Mouse (Mus musculus) common myeloid progenitor, adult 5-6 weeks (primary cell): ENCODE measurements around the gene Snx3. TPM values are rescaled to one million over a fixed set of nuclear protein-coding genes. Genes with fewer than 3 reads are reported as not detected.

ENCODE experiments used
- ATAC-seq: replicated peaks from 2 replicates; pipeline ENCODE4 v1.8.0; 2016; ENCODE audit warnings: low read depth, mild to moderate bottlenecking, moderate TSS enrichment, inconsistent platforms; ENCODE audit not compliant: poor library complexity, severe bottlenecking
- total RNA-seq: library from RNA; stranded (forward); fragments of 200-1000, 187-1606 nt; gene quantifications from 2 replicates; pipeline ENCODE4 v1.2.3, GENCODE M21; 2017

Snx3 gene
- total RNA-seq, 1 experiment from 2014 or later, result 119 TPM

GRCm38 (mm10) chr10:42572971-42573370, 71.1 kb downstream of the Snx3 start:
- ATAC-seq, result no peak

DNA sequence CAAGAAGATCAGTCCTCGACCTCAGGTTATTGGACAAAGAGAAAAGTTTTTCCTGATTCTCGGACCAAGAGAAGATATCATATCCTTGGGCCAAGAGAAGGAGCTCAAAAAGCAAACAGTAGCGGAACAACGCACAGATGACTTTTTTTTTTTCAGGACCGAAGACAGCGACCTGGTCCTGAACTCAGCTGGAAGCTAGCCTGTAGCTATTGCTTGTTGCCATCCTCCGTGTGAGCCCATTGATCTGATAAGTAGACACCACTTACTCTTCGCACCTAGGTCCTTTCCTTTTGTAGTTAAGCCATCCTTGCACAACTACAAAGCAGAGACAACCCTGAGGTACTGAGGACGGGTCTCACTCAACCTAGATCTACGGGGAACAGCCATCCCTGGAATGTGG, 72.8 kb downstream of the Snx3 start:
- 0 out of 2 replicates have a peak, but pooled peaks have one; percentile 59 for ATAC-seq

- no peak for ATAC-seq
Observed at GRCm38 (mm10) chr10:42577525-42578280, 75.9 kb downstream of the Snx3 start.

DNA sequence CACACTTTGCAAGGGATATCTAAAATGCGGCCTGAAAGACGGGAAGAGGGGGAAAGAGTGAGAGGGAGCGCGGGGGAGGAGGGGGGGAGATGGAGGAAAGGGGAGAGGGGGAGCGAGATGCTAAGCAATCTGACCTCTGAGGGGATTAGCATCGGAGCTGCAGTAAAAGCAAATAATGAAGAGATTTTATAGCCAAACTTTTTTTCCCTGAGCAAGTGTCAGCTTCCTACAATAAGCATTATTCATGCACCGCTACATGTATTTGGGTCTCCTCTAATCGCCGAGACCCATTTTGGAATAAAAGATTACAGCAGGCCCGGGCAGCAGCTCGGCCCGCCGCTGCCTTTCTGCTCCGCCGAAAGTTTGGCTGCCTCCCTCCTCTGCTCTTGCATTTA, 76.4 kb downstream of the Snx3 start:
- no peak for ATAC-seq

DNA sequence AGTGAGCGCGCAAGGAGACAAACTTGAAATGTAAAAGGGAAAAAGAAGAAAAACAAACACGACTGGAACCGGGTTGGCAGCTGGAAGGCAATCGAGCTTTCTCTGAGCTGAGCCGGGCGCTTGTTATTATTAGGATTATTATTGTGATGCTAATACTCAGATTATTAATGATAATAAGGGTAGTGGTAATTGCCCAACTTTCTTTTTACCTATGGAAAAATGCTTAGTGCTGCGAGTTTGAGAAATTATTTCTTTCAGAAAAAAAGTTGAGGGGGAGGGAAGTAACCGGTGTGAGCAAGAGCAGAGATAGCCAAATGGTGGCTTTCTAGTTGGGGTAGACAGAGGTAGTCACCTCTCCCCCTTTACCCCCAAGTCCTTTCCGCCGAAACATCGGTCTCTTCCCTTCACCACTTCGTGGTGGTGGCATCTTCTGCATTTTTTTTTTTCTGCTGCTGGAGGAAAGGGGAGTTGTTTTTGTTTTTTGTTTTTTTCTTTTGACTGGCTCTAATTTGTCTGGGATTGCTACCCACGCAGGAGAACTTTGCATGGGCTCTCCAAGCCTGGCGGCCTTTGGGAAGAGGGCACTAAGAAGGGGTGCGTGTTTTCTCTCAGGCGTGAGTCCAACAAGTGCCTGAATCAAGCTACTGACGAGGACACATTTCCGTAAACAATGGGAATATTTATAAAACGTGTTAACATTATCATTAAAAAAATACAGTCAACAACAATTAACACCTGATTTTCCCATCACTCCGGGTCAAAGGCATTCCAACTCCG, 77.1 kb downstream of the Snx3 start:
- no peak for ATAC-seq

- ATAC-seq, result no peak
Observed at GRCm38 (mm10) chr10:42579475-42580130, 77.8 kb downstream of the Snx3 start.

DNA sequence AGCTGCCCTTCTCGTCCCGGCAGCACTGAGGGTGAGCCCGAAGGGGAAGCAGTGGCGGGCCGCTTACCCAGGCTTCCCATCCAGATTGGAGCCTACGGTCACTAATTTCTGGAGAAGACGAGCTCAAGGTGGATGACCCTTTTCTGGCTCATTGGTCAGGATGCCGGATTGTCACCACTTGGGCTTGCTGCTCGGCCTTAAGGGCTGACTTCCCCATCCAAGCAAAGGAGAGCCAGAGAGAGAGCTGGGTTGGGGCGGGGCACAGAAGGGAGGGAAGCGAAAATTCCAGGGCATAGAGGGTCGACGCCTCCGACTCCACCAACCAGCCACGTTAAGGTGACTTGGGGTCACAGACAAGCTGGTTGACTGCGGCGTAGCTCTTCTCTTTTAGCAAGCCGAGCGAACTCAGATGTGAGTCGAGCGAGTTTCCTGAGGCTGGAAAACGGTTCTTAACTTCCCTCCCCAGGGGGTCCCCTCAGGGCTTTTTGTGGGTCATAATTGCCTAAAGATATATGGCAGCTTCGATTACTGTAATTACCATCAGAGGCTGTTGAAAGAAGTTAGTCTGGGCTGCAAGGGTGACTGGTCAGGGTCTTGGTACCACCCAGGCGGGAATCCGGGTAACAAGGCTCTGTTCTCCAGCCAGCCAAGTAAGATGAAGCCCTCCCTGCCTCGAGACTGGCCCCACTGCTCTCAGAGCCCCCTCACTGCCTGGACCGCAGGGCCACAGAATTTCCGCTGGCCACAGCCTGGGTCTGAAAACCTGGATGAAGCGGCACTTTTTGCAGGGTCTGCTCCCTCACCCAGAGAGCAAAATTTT, 78.5 kb downstream of the Snx3 start:
- 0 out of 2 replicates have a peak, but pooled peaks have one; percentile 12 for ATAC-seq

- no peak for ATAC-seq
Observed at GRCm38 (mm10) chr10:42580951-42581277, 79.1 kb downstream of the Snx3 start.

DNA sequence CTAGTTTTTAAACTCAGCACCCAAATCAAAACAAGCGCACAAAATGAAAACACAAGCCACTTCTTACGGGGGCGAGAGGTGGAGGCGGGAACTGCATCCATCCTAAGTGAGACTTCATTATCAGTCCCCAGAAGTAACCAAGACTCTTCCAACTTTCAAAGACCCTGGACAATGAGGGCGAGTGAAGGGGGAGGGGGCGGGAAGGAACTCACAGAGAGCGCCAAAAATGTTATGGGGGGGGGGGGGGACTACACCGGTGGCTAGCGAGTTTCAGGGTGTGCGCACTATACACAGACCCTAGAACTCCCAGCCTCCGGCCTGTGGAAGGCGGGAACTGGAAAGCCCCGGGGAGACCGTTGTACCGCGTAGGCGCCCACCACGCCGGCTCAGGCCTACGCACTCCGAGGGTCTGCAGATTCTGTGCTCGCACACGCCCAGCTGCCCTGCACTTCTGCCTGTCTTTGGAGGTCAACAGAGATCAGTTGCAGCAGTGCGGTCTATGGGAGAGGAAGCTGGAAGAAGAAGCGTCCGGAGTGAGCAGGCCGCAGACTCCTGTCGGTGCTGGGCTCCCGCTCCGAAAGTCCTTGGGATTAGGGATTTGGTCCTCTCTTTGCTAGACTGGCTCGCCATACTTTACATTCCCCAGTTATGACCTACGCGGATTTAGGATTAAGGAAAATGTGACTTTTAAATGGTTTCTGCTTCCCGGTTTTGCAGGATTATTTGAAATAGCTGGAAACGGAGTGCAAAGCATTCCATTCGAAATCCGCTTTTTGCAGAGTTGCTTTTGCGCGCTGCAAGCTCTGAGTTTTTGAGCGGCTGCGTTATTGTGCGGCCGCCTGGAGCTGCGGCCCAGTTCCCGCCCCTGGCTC, 80.1 kb downstream of the Snx3 start:
- ATAC-seq, result no peak

DNA sequence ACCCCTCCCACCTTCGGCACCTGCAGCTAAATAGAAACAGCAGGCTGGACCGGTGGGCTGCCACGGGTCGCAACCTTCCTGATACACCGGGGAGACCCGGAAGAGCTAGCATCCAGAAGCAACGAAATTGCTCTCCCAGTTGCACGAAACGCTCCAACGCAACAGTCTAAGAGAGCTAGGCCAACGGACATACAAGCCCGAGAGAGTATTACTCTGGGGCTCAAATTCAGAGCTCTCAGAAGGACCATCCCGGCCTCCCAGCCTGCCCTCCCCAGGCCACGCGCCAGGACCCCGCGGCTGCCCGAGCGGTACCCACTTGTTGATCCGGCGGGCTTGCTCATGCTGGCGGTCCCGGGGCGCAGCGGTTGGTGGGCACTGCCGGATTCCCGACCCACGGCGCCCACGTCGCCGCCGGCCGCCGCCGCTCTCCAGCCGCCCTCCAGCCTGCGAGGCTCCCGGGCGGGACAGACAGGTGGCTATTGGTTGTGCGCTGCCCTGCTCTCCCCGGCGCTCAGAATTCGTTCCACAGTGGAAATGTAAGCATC, 80.8 kb downstream of the Snx3 start:
- no peak for ATAC-seq

GRCm38 (mm10) chr10:42583157-42583872, 81.5 kb downstream of the Snx3 start, which contains the start of the genes Nr2e1 and Ostm1:
TSS of gene Nr2e1 (minus strand) at chr10:42583632.
TSS of gene Ostm1 (plus strand) at chr10:42583822.
- no peak for ATAC-seq

DNA sequence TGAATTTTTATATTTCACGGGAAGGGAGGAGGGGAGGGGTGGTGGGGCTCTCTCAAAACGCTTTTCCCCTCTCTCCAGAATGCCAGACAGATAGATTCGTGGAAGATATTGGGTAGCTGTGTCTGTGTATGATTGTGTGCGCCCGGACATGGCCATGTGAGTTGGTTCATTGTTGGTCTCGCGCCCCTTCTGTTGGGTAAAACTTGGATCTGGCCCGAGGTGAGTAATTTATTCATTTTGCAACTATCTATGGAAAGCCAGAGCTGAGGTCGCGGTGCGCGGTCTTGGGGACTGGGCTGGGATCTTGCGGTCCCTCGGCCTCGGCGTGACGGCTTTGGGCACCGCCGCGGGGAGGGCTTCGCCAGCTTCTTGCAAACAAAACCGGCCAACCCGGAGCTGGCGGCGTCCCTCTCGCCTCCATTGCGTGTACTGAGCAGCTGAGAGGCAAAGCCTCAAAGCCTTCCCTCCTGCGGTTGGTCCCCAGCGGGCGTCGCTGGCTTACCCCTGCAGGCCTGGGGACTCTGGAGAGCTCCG, 82.1 kb downstream of the Snx3 start:
- no peak for ATAC-seq

- no peak for ATAC-seq
Observed at GRCm38 (mm10) chr10:42584436-42584983, 82.7 kb downstream of the Snx3 start.

Other genes with a start within 250 kb of the Snx3 start
- 46.1 and 57.6 TPM in 2 replicates for gene Foxo3, start 225.3 kb upstream of the Snx3 start, total RNA-seq
- gene Afg1l, start 23.5 kb upstream of the Snx3 start, total RNA-seq, result 4.9 and 5.5 TPM in 2 replicates
- not detected in 2 replicates for gene Nr2e1, start 81.6 kb downstream of the Snx3 start, total RNA-seq
- gene Ostm1, start 81.8 kb downstream of the Snx3 start, total RNA-seq, result 31.4 and 32.5 TPM in 2 replicates